Mouse (Mus musculus) stomach, embryonic 16.5 days (tissue): ENCODE data around the gene Fam189a2. TPM values are rescaled to one million over a fixed set of nuclear protein-coding genes. Genes with fewer than 3 reads are reported as not detected.

Source experiments
- ATAC-seq: fragments of 200-750 bp; cut with Nextera tagmentation; 2 replicates; pipeline ENCODE4 v1.8.0; 2017; ENCODE audit warnings: moderate number of reproducible peaks, moderate TSS enrichment; ENCODE audit not compliant: insufficient read depth, low FRiP score
- H3K27ac ChIP-seq: fragments of 300-500 bp; sonication (generic); 2 replicates; pipeline ENCODE4 v1.5.1; 2014; ENCODE audit warnings: low read length
- H3K27me3 ChIP-seq: fragments of 300-500 bp; sonication (generic); 2 replicates; pipeline ENCODE4 v1.6.1; 2014; ENCODE audit warnings: low read length, control low read depth, mixed read lengths; ENCODE audit not compliant: control insufficient read depth, insufficient read depth
- H3K36me3 ChIP-seq: fragments of 300-500 bp; sonication (generic); 2 replicates; pipeline ENCODE4 v1.6.1; 2014; ENCODE audit warnings: low read length; ENCODE audit not compliant: control insufficient read depth, insufficient read depth
- H3K4me1 ChIP-seq: fragments of 300-500 bp; sonication (generic); 2 replicates; pipeline ENCODE4 v1.6.1; 2014; ENCODE audit warnings: low read length, control low read depth, mixed read lengths; ENCODE audit not compliant: control insufficient read depth, insufficient read depth
- H3K4me2 ChIP-seq: fragments of 300-500 bp; sonication (generic); 2 replicates; pipeline ENCODE4 v1.6.1; 2014; ENCODE audit warnings: low read depth, low read length, mixed read lengths
- H3K4me3 ChIP-seq: fragments of 300-500 bp; sonication (generic); replicated peaks from 2 replicates; pipeline ENCODE4 v1.5.1; 2014; ENCODE audit warnings: mild to moderate bottlenecking, low read length
- H3K9ac ChIP-seq: fragments of 300-500 bp; sonication (generic); 2 replicates; pipeline ENCODE4 v1.6.1; 2014; ENCODE audit warnings: low read length
- H3K9me3 ChIP-seq: fragments of 300-500 bp; sonication (generic); replicated peaks from 2 replicates; pipeline ENCODE4 v1.6.1; 2016; ENCODE audit warnings: low read length, control low read depth; ENCODE audit not compliant: control insufficient read depth
- WGBS: fragments of 180-500 bp; shearing (Covaris S2); extraction: QIAGEN DNeasy Blood & Tissue Kit; methylation state at CpG from one replicate; pipeline ENCODE4 v1.1.7; 2014; 5-methylcytosine and 5-hydroxymethylcytosine counted together
- polyA plus RNA-seq: library from polyadenylated mRNA; unstranded; fragments of >200 nt; fragmentation: Nextera tagmentation; extraction: Ambion mirVana; gene quantifications from 2 replicates; pipeline ENCODE4 v1.2.1, GENCODE M21; 2015

Gene Fam189a2
- polyA plus RNA-seq, 1 experiment from 2014 or later, result 0.75 TPM

GRCm38 (mm10) chr19:24032654-24033236 lies 1.9 kb upstream of the Fam189a2 start:
- Histone ChIP-seq H3K9ac (no peak overlapping the region), H3K4me3 (no peak overlapping the region), H3K4me1 (no peaks in the 10 kb centered on the region; the same call in 1 of the 2 replicates), H3K36me3 (no peaks in the 10 kb centered on the region), H3K4me2 (no peak overlapping the region), H3K9me3 (no peaks in the 10 kb centered on the region), H3K27me3 (peaks cover 22% of the 10 kb centered on the region), H3K27ac (no peak overlapping the region)
- WGBS, result 60% methylated on average over 5 of the region's 5 CpGs
- ATAC-seq, result no peak

- Histone ChIP-seq H3K4me2 (peak overlapping the region; percentile 73), H3K4me1 (no peaks in the 10 kb centered on the region; the same call in 1 of the 2 replicates), H3K27ac (no peak overlapping the region), H3K9ac (peak overlapping the region; percentile 85), H3K9me3 (no peaks in the 10 kb centered on the region), H3K4me3 (peak overlapping the region; percentile 62), H3K27me3 (peaks cover 22% of the 10 kb centered on the region), H3K36me3 (no peaks in the 10 kb centered on the region)
- peak; percentile 68 for ATAC-seq
- WGBS, result under 1% methylated on average over 42 of the region's 49 CpGs
Measured at GRCm38 (mm10) chr19:24030511-24030870, 328 bp downstream of the Fam189a2 start.

- ATAC-seq, result no peak
- no peak overlapping the region for H3K27ac ChIP-seq
- WGBS, result 17% methylated on average over 20 of the region's 20 CpGs
- no peaks in the 10 kb centered on the region; the same call in 1 of the 2 replicates for H3K4me1 ChIP-seq
- H3K27me3 ChIP-seq, result peaks cover 22% of the 10 kb centered on the region
- H3K9ac ChIP-seq, result peak overlapping the region; percentile 85
- H3K4me3 ChIP-seq, result peak overlapping the region; percentile 62
- no peaks in the 10 kb centered on the region for H3K9me3 ChIP-seq
- H3K36me3 ChIP-seq, result no peaks in the 10 kb centered on the region
- peak overlapping the region; percentile 73 for H3K4me2 ChIP-seq
Measured at GRCm38 (mm10) chr19:24029616-24030510, 956 bp downstream of the Fam189a2 start.

- Histone ChIP-seq H3K9me3 (no peaks in the 10 kb centered on the region), H3K4me1 (no peaks in the 10 kb centered on the region), H3K27ac (no peak overlapping the region), H3K4me3 (no peak overlapping the region), H3K9ac (no peak overlapping the region), H3K4me2 (no peak overlapping the region), H3K27me3 (peaks cover 8% of the 10 kb centered on the region), H3K36me3 (no peaks in the 10 kb centered on the region)
- ATAC-seq, result no peak
- 65% methylated on average over 5 of the region's 5 CpGs for WGBS
Measured at GRCm38 (mm10) chr19:24025876-24026275, 4.9 kb downstream of the Fam189a2 start.

GRCm38 (mm10) chr19:24024667-24025066 lies 6.2 kb downstream of the Fam189a2 start:
- no peak for ATAC-seq
- Histone ChIP-seq H3K4me3 (no peak overlapping the region), H3K9me3 (no peaks in the 10 kb centered on the region), H3K27ac (no peak overlapping the region), H3K9ac (no peak overlapping the region), H3K4me1 (no peaks in the 10 kb centered on the region), H3K27me3 (peaks cover 4% of the 10 kb centered on the region), H3K4me2 (no peak overlapping the region), H3K36me3 (no peaks in the 10 kb centered on the region)
- 79% methylated on average over 1 of the region's 1 CpGs for WGBS

- no peak overlapping the region for H3K9ac ChIP-seq
- no peak overlapping the region for H3K27ac ChIP-seq
- H3K4me2 ChIP-seq, result no peak overlapping the region
- 66% methylated on average over 9 of the region's 9 CpGs for WGBS
- no peaks in the 10 kb centered on the region for H3K36me3 ChIP-seq
- ATAC-seq, result no peak
- no peak overlapping the region for H3K4me3 ChIP-seq
- no peaks in the 10 kb centered on the region for H3K9me3 ChIP-seq
- H3K27me3 ChIP-seq, result no peaks in the 10 kb centered on the region; the same call in 1 of the 2 replicates
- H3K4me1 ChIP-seq, result no peaks in the 10 kb centered on the region
Measured at GRCm38 (mm10) chr19:24024131-24024530, 6.7 kb downstream of the Fam189a2 start.

GRCm38 (mm10) chr19:24023351-24023750 lies 7.5 kb downstream of the Fam189a2 start:
- WGBS, result 77% methylated on average over 7 of the region's 7 CpGs
- no peaks in the 10 kb centered on the region for H3K36me3 ChIP-seq
- no peaks in the 10 kb centered on the region for H3K4me1 ChIP-seq
- no peaks in the 10 kb centered on the region for H3K9me3 ChIP-seq
- H3K27me3 ChIP-seq, result no peaks in the 10 kb centered on the region
- no peak overlapping the region for H3K27ac ChIP-seq
- H3K4me3 ChIP-seq, result no peak overlapping the region
- no peak overlapping the region for H3K4me2 ChIP-seq
- H3K9ac ChIP-seq, result no peak overlapping the region
- ATAC-seq, result no peak

GRCm38 (mm10) chr19:24022771-24023170 lies 8.0 kb downstream of the Fam189a2 start:
- ATAC-seq, result no peak
- WGBS, result 58% methylated on average over 3 of the region's 3 CpGs
- Histone ChIP-seq H3K4me1 (no peaks in the 10 kb centered on the region), H3K4me2 (no peak overlapping the region), H3K9me3 (no peaks in the 10 kb centered on the region), H3K4me3 (no peak overlapping the region), H3K27me3 (no peaks in the 10 kb centered on the region), H3K9ac (no peak overlapping the region), H3K27ac (no peak overlapping the region), H3K36me3 (no peaks in the 10 kb centered on the region)

- no peak for ATAC-seq
- H3K36me3 ChIP-seq, result no peaks in the 10 kb centered on the region
- no peak overlapping the region for H3K9ac ChIP-seq
- no peaks in the 10 kb centered on the region for H3K9me3 ChIP-seq
- no peaks in the 10 kb centered on the region for H3K27me3 ChIP-seq
- H3K4me1 ChIP-seq, result no peaks in the 10 kb centered on the region
- no peak overlapping the region for H3K4me2 ChIP-seq
- no peak overlapping the region for H3K4me3 ChIP-seq
- H3K27ac ChIP-seq, result no peak overlapping the region
- WGBS, result 93% methylated on average over 6 of the region's 6 CpGs
Measured at GRCm38 (mm10) chr19:24022301-24022700, 8.5 kb downstream of the Fam189a2 start.
